In the genomic region with DNA sequence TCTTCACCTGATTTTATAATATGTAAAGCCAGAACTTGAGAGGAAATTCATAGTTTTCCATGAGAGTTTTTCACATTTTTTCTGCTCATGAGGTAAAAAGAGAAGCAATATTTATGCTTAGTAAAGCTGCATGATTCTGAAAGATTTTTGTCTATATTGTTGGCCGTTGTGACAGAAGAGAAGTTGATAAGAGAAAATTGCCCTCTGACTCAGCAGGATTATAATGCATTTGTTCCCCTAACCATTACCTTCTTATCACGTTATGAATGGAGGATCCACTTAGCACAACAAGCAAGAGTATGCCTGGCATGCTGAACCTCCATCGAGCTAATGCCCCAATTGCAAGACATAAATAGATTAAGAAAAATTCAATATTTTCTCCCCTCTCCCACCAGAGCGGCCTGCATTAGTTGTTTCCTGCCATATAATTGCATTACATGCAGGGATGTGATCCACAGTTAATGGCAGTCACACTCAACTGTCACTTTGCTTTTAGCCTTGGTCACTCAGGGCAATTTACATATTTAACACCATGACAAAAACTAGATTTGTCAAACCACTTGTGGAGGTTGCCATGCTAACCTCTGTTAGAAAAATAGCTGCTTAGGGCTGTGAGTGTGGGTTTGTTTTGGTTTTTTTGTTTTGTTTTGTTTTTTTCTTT, we compare ENCODE assay signal across 15 mouse cellular contexts. TPM values are rescaled to one million over a fixed set of nuclear protein-coding genes. Genes with fewer than 3 reads are reported as not detected.
"Had no signal": no experiment of that assay in that cellular context is flagged by ENCODE, and none has a peak within 500 bp of the region (broad histone marks: within the 10 kb centered on the region; RNA-seq: fewer than 3 reads in every experiment).

No protein-coding gene starts in this region.

- H3K9me3 ChIP-seq: kidney, embryonic 15.5 days; limb, embryonic 10.5 days; liver, embryonic 15.5 days; neural tube, embryonic 15.5 days; stomach, embryonic 15.5 days had no signal

- H3K9ac ChIP-seq: kidney, embryonic 15.5 days; liver, embryonic 15.5 days; neural tube, embryonic 15.5 days; stomach, embryonic 15.5 days had no signal

- H3K27me3 ChIP-seq: kidney, embryonic 15.5 days; liver, embryonic 15.5 days; neural tube, embryonic 15.5 days; stomach, embryonic 15.5 days had no signal

- H3K4me2 ChIP-seq: kidney, embryonic 15.5 days; liver, embryonic 11.5 days; liver, embryonic 15.5 days; neural tube, embryonic 15.5 days; stomach, embryonic 15.5 days had no signal

- H3K27ac ChIP-seq: kidney, embryonic 15.5 days; limb, embryonic 10.5 days; liver, embryonic 15.5 days; neural tube, embryonic 15.5 days; stomach, embryonic 15.5 days had no signal

- H3K4me1 ChIP-seq: liver, embryonic 15.5 days; stomach, embryonic 15.5 days had no signal

- H3K36me3 ChIP-seq: kidney, embryonic 15.5 days; limb, embryonic 10.5 days; liver, embryonic 15.5 days; neural tube, embryonic 15.5 days; stomach, embryonic 15.5 days had no signal

- H3K4me3 ChIP-seq: kidney, embryonic 15.5 days; limb, embryonic 10.5 days; liver, embryonic 15.5 days; myocyte; neural tube, embryonic 15.5 days; stomach, embryonic 15.5 days had no signal

- DNase-seq: kidney, adult 2 months; kidney, postnatal 14 days; lung, adult 2 months; lung, postnatal 36 days; right cerebral cortex, postnatal 14 days; thymus, postnatal 4 days had no signal

- ATAC-seq: lung, postnatal 0 days had no signal

RNA-seq across cellular contexts. Expression of gene Unc5c, which starts 37.0 kb away (rescaled TPM):
- total RNA-seq: megakaryocyte progenitor cell, adult 5-6 weeks had no signal
